25 mouse cellular contexts compared by ENCODE assay signal in the genomic region with DNA sequence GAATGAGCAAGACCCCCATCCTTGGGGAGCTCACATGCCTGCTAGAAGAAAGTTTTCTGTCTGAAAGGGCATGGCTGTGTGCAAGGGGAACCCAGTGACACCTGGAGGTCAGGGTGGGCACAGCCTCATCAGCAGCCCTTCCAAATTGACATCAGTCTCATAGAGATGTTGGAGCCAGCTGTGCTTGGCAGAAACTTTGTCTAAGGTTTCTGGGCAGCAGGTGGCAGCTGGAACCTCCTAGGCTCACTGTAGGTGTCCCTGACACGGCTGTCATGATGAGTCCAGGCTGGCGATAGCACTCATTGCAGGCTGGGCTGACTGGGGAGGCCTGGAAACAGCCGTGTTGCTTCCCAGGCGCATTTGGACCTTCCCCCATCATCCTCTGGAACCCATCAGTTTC.
DNase-seq lines count a peak whose midpoint lies in the region; ATAC-seq and TF ChIP-seq lines count a peak whose summit lies in the region.
"Had no signal": no experiment of that assay in that cellular context is flagged by ENCODE, and none has a peak within 500 bp of the region (broad histone marks: within the 10 kb centered on the region; RNA-seq: fewer than 3 reads in every experiment).

No protein-coding gene starts in this region.

- no peak overlapping the region for H3K9ac ChIP-seq in heart, postnatal 0 days (replicated peaks; ENCODE audit: low read depth, low read length)
- H3K9ac ChIP-seq in kidney, embryonic 16.5 days (replicated peaks; ENCODE audit: low read length), result no peak overlapping the region
- H3K9ac ChIP-seq: embryonic facial prominence, embryonic 12.5 days; hindbrain, embryonic 12.5 days; liver, embryonic 15.5 days; neural tube, embryonic 13.5 days had no signal

- H3K27me3 ChIP-seq in heart, postnatal 0 days (ENCODE audit: control insufficient read depth, insufficient read depth, low read length), result no peaks in the 10 kb centered on the region
- H3K27me3 ChIP-seq in kidney, embryonic 16.5 days (ENCODE audit: insufficient read depth, low read length), result no peaks in the 10 kb centered on the region
- no peaks in the 10 kb centered on the region for H3K27me3 ChIP-seq in kidney, adult 2 months (replicated peaks; ENCODE audit: control insufficient read depth, insufficient read depth, low read length)
- H3K27me3 ChIP-seq: embryonic facial prominence, embryonic 12.5 days; hindbrain, embryonic 12.5 days; liver, embryonic 15.5 days; neural tube, embryonic 13.5 days had no signal

- peak; percentile 31 for TF ChIP-seq CTCF in heart, postnatal 0 days (IDR thresholded peaks at IDR 0.05; ENCODE audit: low read depth)
- no peak for TF ChIP-seq CTCF in kidney, adult 2 months (conservative IDR thresholded peaks at IDR 0.05; ENCODE audit: insufficient read depth, insufficient read length, low read depth, low read length)

- H3K27ac ChIP-seq in heart, postnatal 0 days (ENCODE audit: low read depth), result no peak overlapping the region
- no peak overlapping the region for H3K27ac ChIP-seq in kidney, embryonic 16.5 days (ENCODE audit: low read length)
- no peak overlapping the region for H3K27ac ChIP-seq in kidney, adult 2 months (ENCODE audit: insufficient read depth, low read depth, low read length)
- H3K27ac ChIP-seq: embryonic facial prominence, embryonic 12.5 days; hindbrain, embryonic 12.5 days; liver, embryonic 15.5 days; neural tube, embryonic 13.5 days had no signal

- peak; percentile 26 for DNase-seq in heart, postnatal 0 days (ENCODE audit: low spot score)
- DNase-seq in heart, postnatal 25 days (ENCODE audit: low spot score), result no peak
- no peak for DNase-seq in kidney, adult 2 months
- peak; percentile 35 for DNase-seq in thymus, postnatal 4 days
- no peak for DNase-seq in thymus, postnatal 10 days (ENCODE audit: low spot score in 2 of 2)
- no peak for DNase-seq in adrenal gland, adult 8-10 months
- DNase-seq: adrenal gland, postnatal 10 days; B cell, adult 2 months; cerebellum, adult 11 months; cerebellum, adult 9-10 months; cerebellum, postnatal 36 days; gastrocnemius, postnatal 25 days; kidney, adult 9 months; layer of hippocampus, postnatal 36 days; left cerebral cortex, postnatal 4 days; lung, postnatal 36 days; thymus, postnatal 14 days had no signal

- no peaks in the 10 kb centered on the region for H3K4me1 ChIP-seq in heart, postnatal 0 days (ENCODE audit: control insufficient read depth, insufficient read depth)
- no peaks in the 10 kb centered on the region for H3K4me1 ChIP-seq in kidney, embryonic 16.5 days (ENCODE audit: insufficient read depth, low read length)
- H3K4me1 ChIP-seq in kidney, adult 2 months (ENCODE audit: control insufficient read depth, insufficient read depth, low read length), result no peaks in the 10 kb centered on the region
- H3K4me1 ChIP-seq: embryonic facial prominence, embryonic 12.5 days; hindbrain, embryonic 12.5 days; liver, embryonic 15.5 days; neural tube, embryonic 13.5 days had no signal

- peak; percentile 73 for ATAC-seq in heart, postnatal 0 days (ENCODE audit: insufficient read depth, low read depth)
- ATAC-seq in kidney, embryonic 16.5 days (ENCODE audit: low FRiP score, low TSS enrichment), result peak; percentile 6; the same call in 1 of the 2 replicates
- ATAC-seq: activated CD4-positive, CD25-positive, alpha-beta regulatory T cell, adult 4 months; forebrain, embryonic 14.5 days had no signal

- H3K4me2 ChIP-seq in heart, postnatal 0 days (ENCODE audit: low read depth, low read length), result no peak overlapping the region
- no peak overlapping the region for H3K4me2 ChIP-seq in kidney, embryonic 16.5 days (replicated peaks; ENCODE audit: low read depth, low read length)
- H3K4me2 ChIP-seq: embryonic facial prominence, embryonic 12.5 days; hindbrain, embryonic 12.5 days; liver, embryonic 15.5 days; midbrain, embryonic 11.5 days; neural tube, embryonic 13.5 days had no signal

- TF ChIP-seq EP300 in heart, postnatal 0 days (IDR thresholded peaks at IDR 0.05; ENCODE audit: low read depth), result no peak

- no peak overlapping the region for H3K4me3 ChIP-seq in heart, postnatal 0 days (ENCODE audit: low read depth, low read length)
- no peak overlapping the region for H3K4me3 ChIP-seq in kidney, embryonic 16.5 days (ENCODE audit: low read length)
- no peak overlapping the region for H3K4me3 ChIP-seq in kidney, adult 2 months (ENCODE audit: insufficient read depth, low read depth, low read length)
- H3K4me3 ChIP-seq: embryonic facial prominence, embryonic 12.5 days; hindbrain, embryonic 12.5 days; liver, embryonic 15.5 days; neural tube, embryonic 13.5 days had no signal

- H3K9me3 ChIP-seq in heart, postnatal 0 days (replicated peaks; ENCODE audit: control insufficient read depth, low read length), result no peaks in the 10 kb centered on the region
- H3K9me3 ChIP-seq in kidney, embryonic 16.5 days (ENCODE audit: low read length), result no peaks in the 10 kb centered on the region
- H3K9me3 ChIP-seq: embryonic facial prominence, embryonic 12.5 days; hindbrain, embryonic 12.5 days; liver, embryonic 15.5 days; neural tube, embryonic 13.5 days had no signal

- no peak for TF ChIP-seq POLR2A in kidney, adult 2 months (IDR thresholded peaks at IDR 0.05; ENCODE audit: low read depth, low read length)

- WGBS in heart, postnatal 0 days, result 40% methylated on average over 4 of the region's 4 CpGs
- WGBS in kidney, embryonic 16.5 days, result 66% methylated on average over 4 of the region's 4 CpGs
- 69% methylated on average over 4 of the region's 4 CpGs for WGBS in kidney, adult 2 months

- no peaks in the 10 kb centered on the region for H3K36me3 ChIP-seq in heart, postnatal 0 days (replicated peaks; ENCODE audit: control insufficient read depth, insufficient read depth, low read length)
- no peaks in the 10 kb centered on the region for H3K36me3 ChIP-seq in kidney, embryonic 16.5 days (ENCODE audit: insufficient read depth, low read length)
- H3K36me3 ChIP-seq in kidney, adult 2 months (ENCODE audit: control insufficient read depth, insufficient read depth, low read length), result no peaks in the 10 kb centered on the region
- H3K36me3 ChIP-seq: embryonic facial prominence, embryonic 12.5 days; hindbrain, embryonic 12.5 days; liver, embryonic 15.5 days; neural tube, embryonic 13.5 days had no signal

- intact Hi-C loops in heart, postnatal 25 days (cut with DNase I), result no loop called here

Comparison
In these comparisons a context has a peak if more than half of its experiments do, and no peak if none do; other contexts are left out.
1. DNase-seq: peak in heart, postnatal 0 days (single experiment) and thymus, postnatal 4 days (single experiment); none in heart, postnatal 25 days (single experiment), kidney, adult 2 months (single experiment), thymus, postnatal 10 days (0 of 2) and adrenal gland, adult 8-10 months (single experiment).